Mouse (Mus musculus): ENCODE measurements around the gene Erich3. TPM values are rescaled to one million over a fixed set of nuclear protein-coding genes. Genes with fewer than 3 reads are reported as not detected.
A peak's percentile ranks its signal among the peaks of the same experiment; 100 is the strongest.

Gene Erich3
- polyA plus RNA-seq, 1 experiment from 2014 or later: 0.08 TPM

DNA sequence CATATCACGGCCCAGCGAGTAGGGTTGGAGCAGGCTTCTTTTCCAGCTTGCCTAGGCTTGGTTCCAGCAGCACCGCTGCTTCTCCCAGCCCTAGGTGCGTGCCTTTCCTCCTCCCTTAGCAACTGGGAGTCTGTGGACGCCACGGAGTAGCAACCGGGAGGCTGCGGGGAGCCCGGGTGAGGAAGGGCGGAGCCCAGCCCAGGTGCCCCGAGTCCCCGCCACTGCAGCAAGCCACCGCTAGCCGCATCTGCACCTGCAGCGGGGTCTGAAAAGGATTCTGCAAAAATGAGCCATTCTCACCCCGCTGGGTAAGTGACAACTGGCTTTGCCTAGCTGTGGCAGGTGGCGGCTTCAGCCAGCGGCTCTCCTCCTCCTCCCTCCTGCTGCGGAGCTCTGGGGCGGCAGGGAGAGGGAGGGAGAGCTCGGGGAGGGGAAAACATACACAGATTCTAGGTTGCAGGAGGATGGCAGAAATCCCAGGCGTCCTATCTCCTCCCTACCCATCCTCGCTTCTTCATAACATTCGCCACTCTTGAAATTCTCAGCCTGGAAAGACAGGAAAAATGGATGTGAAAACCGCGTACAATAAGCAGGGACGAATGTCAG is 420 bp downstream of the Erich3 start:
- Histone ChIP-seq H3K9ac (ENCODE audit: low read length) (no peak overlapping the region), H3K9me3 (ENCODE audit: control insufficient read depth, low read length) (no peaks in the 10 kb centered on the region), H3K4me2 (ENCODE audit: low read depth, severe bottlenecking) (peak overlapping the region; percentile 45), H3K27me3 (ENCODE audit: control insufficient read depth, insufficient read depth, low read length) (peaks cover 20% of the 10 kb centered on the region), H3K36me3 (ENCODE audit: control insufficient read depth, insufficient read depth, low read length) (no peaks in the 10 kb centered on the region), H3K4me1 (ENCODE audit: control insufficient read depth, insufficient read depth, low read length) (peaks cover 8% of the 10 kb centered on the region), H3K4me3 (ENCODE audit: low read depth, low read length) (peak overlapping the region; percentile 14; the same call in 1 of the 2 replicates), H3K27ac (replicated peaks; ENCODE audit: low read depth, low read length) (no peak overlapping the region)
- peak; percentile 56 for DNase-seq (ENCODE audit: low spot score)
- peak; percentile 48 for ATAC-seq (ENCODE audit: insufficient number of reproducible peaks, low FRiP score, low TSS enrichment, low read depth)
- 3% methylated on average over 25 of the region's 27 CpGs for WGBS

GRCm38 (mm10) chr3:154664636-154665035 is 977 bp downstream of the Erich3 start:
- Histone ChIP-seq H3K4me1 (ENCODE audit: control insufficient read depth, insufficient read depth, low read length) (peaks cover 8% of the 10 kb centered on the region), H3K4me2 (ENCODE audit: low read depth, severe bottlenecking) (no peak overlapping the region), H3K9me3 (ENCODE audit: control insufficient read depth, low read length) (no peaks in the 10 kb centered on the region), H3K9ac (ENCODE audit: low read length) (no peak overlapping the region), H3K27me3 (ENCODE audit: control insufficient read depth, insufficient read depth, low read length) (peaks cover 20% of the 10 kb centered on the region), H3K27ac (replicated peaks; ENCODE audit: low read depth, low read length) (no peak overlapping the region), H3K36me3 (ENCODE audit: control insufficient read depth, insufficient read depth, low read length) (no peaks in the 10 kb centered on the region), H3K4me3 (ENCODE audit: low read depth, low read length) (no peak overlapping the region)
- no peak for DNase-seq (ENCODE audit: low spot score)
- 39% methylated on average over 4 of the region's 4 CpGs for WGBS
- no peak for ATAC-seq (ENCODE audit: insufficient number of reproducible peaks, low FRiP score, low TSS enrichment, low read depth)

- no peaks in the 10 kb centered on the region for H3K36me3 ChIP-seq (ENCODE audit: control insufficient read depth, insufficient read depth, low read length)
- H3K9ac ChIP-seq (ENCODE audit: low read length): no peak overlapping the region
- H3K27me3 ChIP-seq (ENCODE audit: control insufficient read depth, insufficient read depth, low read length): peaks cover 10% of the 10 kb centered on the region
- no peak for ATAC-seq (ENCODE audit: insufficient number of reproducible peaks, low FRiP score, low TSS enrichment, low read depth)
- 91% methylated on average over 3 of the region's 3 CpGs for WGBS
- no peak overlapping the region for H3K27ac ChIP-seq (replicated peaks; ENCODE audit: low read depth, low read length)
- no peak for DNase-seq (ENCODE audit: low spot score)
- peaks cover 8% of the 10 kb centered on the region for H3K4me1 ChIP-seq (ENCODE audit: control insufficient read depth, insufficient read depth, low read length)
- H3K4me3 ChIP-seq (ENCODE audit: low read depth, low read length): no peak overlapping the region
- H3K9me3 ChIP-seq (ENCODE audit: control insufficient read depth, low read length): no peaks in the 10 kb centered on the region
- no peak overlapping the region for H3K4me2 ChIP-seq (ENCODE audit: low read depth, severe bottlenecking)
Measured at GRCm38 (mm10) chr3:154668485-154668884, 4.8 kb downstream of the Erich3 start.

DNA sequence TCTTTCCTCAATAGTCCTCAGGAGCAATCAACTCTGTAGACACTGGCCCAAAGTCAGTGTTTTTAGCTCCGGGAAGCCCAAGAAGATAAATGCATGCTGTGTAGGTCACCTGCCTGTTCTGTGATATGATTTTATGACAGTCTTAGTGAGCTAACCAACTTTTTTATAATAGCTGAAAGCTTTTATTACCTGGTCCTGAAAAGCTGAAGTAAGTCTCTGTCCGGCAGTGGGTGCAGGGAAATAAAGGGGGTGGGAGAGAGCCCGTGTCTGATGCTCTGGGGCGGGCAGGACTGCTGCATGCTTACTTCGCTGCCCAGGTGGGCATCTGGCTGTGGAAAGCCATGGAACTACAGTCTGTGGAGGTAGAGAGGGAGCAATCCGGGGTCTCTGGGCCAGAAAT is 6.9 kb downstream of the Erich3 start:
- Histone ChIP-seq H3K4me1 (ENCODE audit: control insufficient read depth, insufficient read depth, low read length) (0 out of 2 replicates have a peak, but pooled peaks cover 3% of the 10 kb centered on the region), H3K9ac (ENCODE audit: low read length) (no peak overlapping the region), H3K27ac (replicated peaks; ENCODE audit: low read depth, low read length) (no peak overlapping the region), H3K36me3 (ENCODE audit: control insufficient read depth, insufficient read depth, low read length) (no peaks in the 10 kb centered on the region), H3K4me3 (ENCODE audit: low read depth, low read length) (no peak overlapping the region), H3K27me3 (ENCODE audit: control insufficient read depth, insufficient read depth, low read length) (no peaks in the 10 kb centered on the region), H3K9me3 (ENCODE audit: control insufficient read depth, low read length) (no peaks in the 10 kb centered on the region), H3K4me2 (ENCODE audit: low read depth, severe bottlenecking) (no peak overlapping the region)
- 85% methylated on average over 6 of the region's 6 CpGs for WGBS
- ATAC-seq (ENCODE audit: insufficient number of reproducible peaks, low FRiP score, low TSS enrichment, low read depth): no peak
- DNase-seq (ENCODE audit: low spot score): no peak

- no peaks in the 10 kb centered on the region for H3K9me3 ChIP-seq (ENCODE audit: control insufficient read depth, low read length)
- no peak overlapping the region for H3K4me2 ChIP-seq (ENCODE audit: low read depth, severe bottlenecking)
- WGBS: 68% methylated on average over 5 of the region's 5 CpGs
- no peak overlapping the region for H3K9ac ChIP-seq (ENCODE audit: low read length)
- DNase-seq (ENCODE audit: low spot score) (no peak), ATAC-seq (ENCODE audit: insufficient number of reproducible peaks, low FRiP score, low TSS enrichment, low read depth) (no peak)
- no peak overlapping the region for H3K27ac ChIP-seq (replicated peaks; ENCODE audit: low read depth, low read length)
- H3K36me3 ChIP-seq (ENCODE audit: control insufficient read depth, insufficient read depth, low read length): no peaks in the 10 kb centered on the region
- H3K4me1 ChIP-seq (ENCODE audit: control insufficient read depth, insufficient read depth, low read length): 0 out of 2 replicates have a peak, but pooled peaks cover 3% of the 10 kb centered on the region
- H3K4me3 ChIP-seq (ENCODE audit: low read depth, low read length): no peak overlapping the region
- H3K27me3 ChIP-seq (ENCODE audit: control insufficient read depth, insufficient read depth, low read length): no peaks in the 10 kb centered on the region
Measured at GRCm38 (mm10) chr3:154671013-154671412, 7.4 kb downstream of the Erich3 start.

GRCm38 (mm10) chr3:154673326-154673725 is 9.7 kb downstream of the Erich3 start:
- no peak for DNase-seq (ENCODE audit: low spot score)
- no peak for ATAC-seq (ENCODE audit: insufficient number of reproducible peaks, low FRiP score, low TSS enrichment, low read depth)
- Histone ChIP-seq H3K36me3 (ENCODE audit: control insufficient read depth, insufficient read depth, low read length) (no peaks in the 10 kb centered on the region), H3K27ac (replicated peaks; ENCODE audit: low read depth, low read length) (no peak overlapping the region), H3K4me2 (ENCODE audit: low read depth, severe bottlenecking) (no peak overlapping the region), H3K27me3 (ENCODE audit: control insufficient read depth, insufficient read depth, low read length) (no peaks in the 10 kb centered on the region), H3K4me3 (ENCODE audit: low read depth, low read length) (no peak overlapping the region), H3K4me1 (ENCODE audit: control insufficient read depth, insufficient read depth, low read length) (no peaks in the 10 kb centered on the region), H3K9me3 (ENCODE audit: control insufficient read depth, low read length) (no peaks in the 10 kb centered on the region), H3K9ac (ENCODE audit: low read length) (no peak overlapping the region)
- WGBS: 60% methylated on average over 8 of the region's 8 CpGs

- no peaks in the 10 kb centered on the region for H3K4me1 ChIP-seq (ENCODE audit: control insufficient read depth, insufficient read depth, low read length)
- ATAC-seq (ENCODE audit: insufficient number of reproducible peaks, low FRiP score, low TSS enrichment, low read depth) (no peak), DNase-seq (ENCODE audit: low spot score) (no peak)
- no peaks in the 10 kb centered on the region for H3K9me3 ChIP-seq (ENCODE audit: control insufficient read depth, low read length)
- no peak overlapping the region for H3K27ac ChIP-seq (replicated peaks; ENCODE audit: low read depth, low read length)
- no peaks in the 10 kb centered on the region for H3K27me3 ChIP-seq (ENCODE audit: control insufficient read depth, insufficient read depth, low read length)
- H3K9ac ChIP-seq (ENCODE audit: low read length): no peak overlapping the region
- H3K4me3 ChIP-seq (ENCODE audit: low read depth, low read length): no peak overlapping the region
- no peaks in the 10 kb centered on the region for H3K36me3 ChIP-seq (ENCODE audit: control insufficient read depth, insufficient read depth, low read length)
- WGBS: 71% methylated on average over 2 of the region's 2 CpGs
- no peak overlapping the region for H3K4me2 ChIP-seq (ENCODE audit: low read depth, severe bottlenecking)
Measured at GRCm38 (mm10) chr3:154682570-154682969, 18.9 kb downstream of the Erich3 start.

GRCm38 (mm10) chr3:154683667-154684066 is 20.0 kb downstream of the Erich3 start:
- no peak overlapping the region for H3K27ac ChIP-seq (replicated peaks; ENCODE audit: low read depth, low read length)
- no peaks in the 10 kb centered on the region for H3K4me1 ChIP-seq (ENCODE audit: control insufficient read depth, insufficient read depth, low read length)
- H3K4me3 ChIP-seq (ENCODE audit: low read depth, low read length): no peak overlapping the region
- WGBS: 86% methylated on average over 2 of the region's 2 CpGs
- no peak overlapping the region for H3K4me2 ChIP-seq (ENCODE audit: low read depth, severe bottlenecking)
- no peak for ATAC-seq (ENCODE audit: insufficient number of reproducible peaks, low FRiP score, low TSS enrichment, low read depth)
- H3K9me3 ChIP-seq (ENCODE audit: control insufficient read depth, low read length): no peaks in the 10 kb centered on the region
- no peak overlapping the region for H3K9ac ChIP-seq (ENCODE audit: low read length)
- H3K27me3 ChIP-seq (ENCODE audit: control insufficient read depth, insufficient read depth, low read length): no peaks in the 10 kb centered on the region
- no peaks in the 10 kb centered on the region for H3K36me3 ChIP-seq (ENCODE audit: control insufficient read depth, insufficient read depth, low read length)
- DNase-seq (ENCODE audit: low spot score): no peak

GRCm38 (mm10) chr3:154690260-154690659 is 26.6 kb downstream of the Erich3 start:
- no peaks in the 10 kb centered on the region for H3K9me3 ChIP-seq (ENCODE audit: control insufficient read depth, low read length)
- H3K4me1 ChIP-seq (ENCODE audit: control insufficient read depth, insufficient read depth, low read length): peaks cover 3% of the 10 kb centered on the region; the same call in 1 of the 2 replicates
- H3K9ac ChIP-seq (ENCODE audit: low read length): no peak overlapping the region
- H3K36me3 ChIP-seq (ENCODE audit: control insufficient read depth, insufficient read depth, low read length): no peaks in the 10 kb centered on the region
- H3K4me2 ChIP-seq (ENCODE audit: low read depth, severe bottlenecking): no peak overlapping the region
- ATAC-seq (ENCODE audit: insufficient number of reproducible peaks, low FRiP score, low TSS enrichment, low read depth) (no peak), DNase-seq (ENCODE audit: low spot score) (no peak)
- H3K27me3 ChIP-seq (ENCODE audit: control insufficient read depth, insufficient read depth, low read length): no peaks in the 10 kb centered on the region
- no peak overlapping the region for H3K27ac ChIP-seq (replicated peaks; ENCODE audit: low read depth, low read length)
- no peak overlapping the region for H3K4me3 ChIP-seq (ENCODE audit: low read depth, low read length)

All from limb, embryonic 11.5 days (tissue).